In the genomic region with DNA sequence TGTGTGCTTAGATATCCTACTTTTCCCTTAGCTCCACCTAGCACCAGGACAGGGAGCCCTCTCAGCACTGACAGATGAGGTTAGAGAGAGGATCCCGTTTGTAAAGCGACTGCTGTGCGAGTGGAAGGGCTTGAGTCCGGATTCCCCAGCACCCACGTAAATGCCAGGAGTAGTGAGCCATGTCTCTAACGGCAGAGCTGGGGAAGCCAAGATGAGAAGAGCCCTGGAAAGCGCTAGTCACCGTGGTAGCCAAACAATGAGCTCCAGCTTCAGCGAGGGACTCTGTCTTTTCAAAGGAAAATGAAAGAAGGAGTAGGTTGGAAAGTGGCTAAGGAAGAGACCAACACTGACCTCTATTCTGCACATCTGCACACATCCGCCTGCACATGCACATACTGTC, we compare ENCODE assay signal across 26 mouse cellular contexts. TPM values are rescaled to one million over a fixed set of nuclear protein-coding genes. Genes with fewer than 3 reads are reported as not detected.
DNase-seq lines count a peak whose midpoint lies in the region; ATAC-seq and TF ChIP-seq lines count a peak whose summit lies in the region.
"Had no signal": no experiment of that assay in that cellular context is flagged by ENCODE, and none has a peak within 500 bp of the region (broad histone marks: within the 10 kb centered on the region; RNA-seq: fewer than 3 reads in every experiment).

No protein-coding gene starts in this region.

- peak overlapping the region; percentile 43 for H3K4me2 ChIP-seq in heart, embryonic 14.5 days (ENCODE audit: low read length)
- H3K4me2 ChIP-seq in kidney, embryonic 15.5 days: 0 out of 2 replicates have a peak overlapping the region, but pooled peaks have one; percentile 10
- H3K4me2 ChIP-seq: embryonic facial prominence, embryonic 13.5 days; limb, embryonic 13.5 days; liver, embryonic 11.5 days; lung, embryonic 15.5 days; midbrain, embryonic 11.5 days; stomach, embryonic 15.5 days had no signal

- TF ChIP-seq POLR2A in kidney, adult 2 months (IDR thresholded peaks at IDR 0.05; ENCODE audit: low read depth, low read length): no peak

- H3K27me3 ChIP-seq in heart, embryonic 14.5 days (ENCODE audit: control insufficient read depth, insufficient read depth, low read length): no peaks in the 10 kb centered on the region
- no peaks in the 10 kb centered on the region for H3K27me3 ChIP-seq in kidney, embryonic 15.5 days
- H3K27me3 ChIP-seq in kidney, adult 2 months (replicated peaks; ENCODE audit: control insufficient read depth, insufficient read depth, low read length): no peaks in the 10 kb centered on the region
- H3K27me3 ChIP-seq: embryonic facial prominence, embryonic 13.5 days; limb, embryonic 13.5 days; lung, embryonic 15.5 days; stomach, embryonic 15.5 days had no signal

- H3K4me3 ChIP-seq in heart, embryonic 14.5 days (ENCODE audit: control insufficient read depth in 1 of 2, insufficient read depth in 1 of 2, low read depth in 1 of 2, low read length in 2 of 2): no peak overlapping the region
- H3K4me3 ChIP-seq in kidney, embryonic 15.5 days (replicated peaks): no peak overlapping the region
- H3K4me3 ChIP-seq in kidney, adult 2 months (ENCODE audit: insufficient read depth, low read depth, low read length): no peak overlapping the region
- H3K4me3 ChIP-seq: embryonic facial prominence, embryonic 13.5 days; forebrain, embryonic 10.5 days; layer of hippocampus, adult 2 months; limb, embryonic 13.5 days; lung, embryonic 15.5 days; stomach, embryonic 15.5 days had no signal

- no peaks in the 10 kb centered on the region for H3K36me3 ChIP-seq in heart, embryonic 14.5 days (ENCODE audit: control insufficient read depth, insufficient read depth, low read length)
- peaks cover 7% of the 10 kb centered on the region; the same call in 1 of the 2 replicates for H3K36me3 ChIP-seq in kidney, embryonic 15.5 days
- H3K36me3 ChIP-seq in kidney, adult 2 months (ENCODE audit: control insufficient read depth, insufficient read depth, low read length): peaks cover 2% of the 10 kb centered on the region; the same call in 1 of the 2 replicates
- H3K36me3 ChIP-seq: forebrain, embryonic 10.5 days; lung, embryonic 15.5 days; stomach, embryonic 15.5 days had no signal

- no peaks in the 10 kb centered on the region for H3K9me3 ChIP-seq in heart, embryonic 14.5 days (ENCODE audit: control insufficient read depth, low read length)
- H3K9me3 ChIP-seq in kidney, embryonic 15.5 days (replicated peaks): no peaks in the 10 kb centered on the region
- H3K9me3 ChIP-seq: embryonic facial prominence, embryonic 13.5 days; forebrain, embryonic 10.5 days; limb, embryonic 13.5 days; lung, embryonic 15.5 days; stomach, embryonic 15.5 days had no signal

- 50% methylated on average over 10 of the region's 10 CpGs for WGBS in heart, embryonic 14.5 days
- 53% methylated on average over 10 of the region's 10 CpGs for WGBS in kidney, embryonic 15.5 days
- 50% methylated on average over 10 of the region's 10 CpGs for WGBS in kidney, adult 2 months

- DNase-seq in frontal cortex, postnatal 14 days (ENCODE audit: low spot score in 2 of 2): no peak
- DNase-seq in heart, postnatal 25 days (ENCODE audit: low spot score): no peak
- DNase-seq in kidney, adult 2 months: no peak
- no peak for DNase-seq in layer of hippocampus, adult 8-10 months (ENCODE audit: low spot score in 2 of 2)
- DNase-seq: adrenal gland, adult 2 months; adrenal gland, postnatal 36 days; cerebellum, adult 18-20 months; cerebellum, postnatal 10 days; right cerebral cortex, postnatal 25 days; thymus, postnatal 14 days had no signal

- TF ChIP-seq CTCF in kidney, adult 2 months (conservative IDR thresholded peaks at IDR 0.05; ENCODE audit: insufficient read depth, insufficient read length, low read depth, low read length): no peak

- no peak overlapping the region for H3K27ac ChIP-seq in heart, embryonic 14.5 days (replicated peaks in 1 of 2; ENCODE audit: control insufficient read depth in 1 of 2, insufficient read depth in 1 of 2, low read depth in 2 of 2, low read length in 2 of 2)
- H3K27ac ChIP-seq in kidney, embryonic 15.5 days: no peak overlapping the region
- H3K27ac ChIP-seq in kidney, adult 2 months (ENCODE audit: insufficient read depth, low read depth, low read length): no peak overlapping the region
- H3K27ac ChIP-seq: embryonic facial prominence, embryonic 13.5 days; forebrain, embryonic 10.5 days; layer of hippocampus, adult 2 months; limb, embryonic 13.5 days; lung, embryonic 15.5 days; stomach, embryonic 15.5 days had no signal

- peaks cover 0 to 9% of the 10 kb centered on the region in 2 experiments; a peak in 2 of 4 replicates for H3K4me1 ChIP-seq in heart, embryonic 14.5 days (ENCODE audit: control insufficient read depth in 2 of 2, insufficient read depth in 2 of 2, low read length in 2 of 2)
- peaks cover 41% of the 10 kb centered on the region for H3K4me1 ChIP-seq in kidney, embryonic 15.5 days
- H3K4me1 ChIP-seq in kidney, adult 2 months (ENCODE audit: control insufficient read depth, insufficient read depth, low read length): peaks cover 19% of the 10 kb centered on the region
- H3K4me1 ChIP-seq: lung, embryonic 15.5 days; stomach, embryonic 15.5 days had no signal

- H3K9ac ChIP-seq in heart, embryonic 14.5 days (ENCODE audit: low read length): no peak overlapping the region
- no peak overlapping the region for H3K9ac ChIP-seq in kidney, embryonic 15.5 days
- H3K9ac ChIP-seq: embryonic facial prominence, embryonic 13.5 days; limb, embryonic 13.5 days; lung, embryonic 15.5 days; stomach, embryonic 15.5 days had no signal

- intact Hi-C loops in heart, postnatal 25 days (cut with DNase I): no loop called here

- ATAC-seq in frontal cortex, adult (ENCODE audit: low TSS enrichment): peak; percentile 52; the same call in 1 of the 2 replicates
- no peak for ATAC-seq in heart, embryonic 14.5 days (ENCODE audit: insufficient number of reproducible peaks, insufficient read depth, low FRiP score, low read depth)
- ATAC-seq in kidney, embryonic 15.5 days (replicated peaks; ENCODE audit: low FRiP score): no peak
- ATAC-seq: activated CD4-positive, CD25-positive, alpha-beta regulatory T cell, adult 4 months; forebrain, embryonic 16.5 days; intestine, embryonic 16.5 days; midbrain, embryonic 16.5 days had no signal

RNA-seq across cellular contexts. Expression of a gene that starts 16.7 kb away (rescaled TPM):
- 0.92 and 1.6 TPM in 2 replicates for polyA plus RNA-seq in heart, embryonic 14.5 days (2014; fragmentation: Nextera tagmentation; extraction: Ambion mirVana)
- 1 to 10 TPM; 1.6 TPM for total RNA-seq in heart, postnatal 25 days (2021)
- 8.4 and 9.2 TPM in 2 replicates for polyA plus RNA-seq in kidney, embryonic 15.5 days (2015; fragmentation: Nextera tagmentation; extraction: Ambion mirVana)
- polyA plus RNA-seq in kidney, adult 2 months (2012; rRNA removed): 23.7 and 28.7 TPM in 2 replicates
- total RNA-seq in layer of hippocampus, adult 8-10 months (2022): 10 to 100 TPM; 25.6 to 29.4 (median 26.0) TPM
- total RNA-seq: MEL had no signal
